Mouse (Mus musculus) small intestine, adult 2 months (tissue): ENCODE data around the gene Aurkb. TPM values are rescaled to one million over a fixed set of nuclear protein-coding genes. Genes with fewer than 3 reads are reported as not detected.

Source experiments
- H3K27ac ChIP-seq: fragments of 200-500 bp; 2 replicates; pipeline ENCODE4 v1.5.1; 2012; ENCODE audit warnings: low read depth, low read length, control low read depth, inconsistent platforms; ENCODE audit not compliant: insufficient read depth
- H3K27me3 ChIP-seq: fragments of 200-500 bp; 2 replicates; pipeline ENCODE4 v1.6.1; 2012; ENCODE audit warnings: mild to moderate bottlenecking, moderate library complexity, low read length, inconsistent platforms; ENCODE audit not compliant: control insufficient read depth, insufficient read depth
- H3K36me3 ChIP-seq: fragments of 200-500 bp; 2 replicates; pipeline ENCODE4 v1.6.1; 2012; ENCODE audit warnings: mild to moderate bottlenecking, low read length, control low read depth, inconsistent platforms; ENCODE audit not compliant: control insufficient read depth, insufficient read depth
- H3K4me1 ChIP-seq: fragments of 200-500 bp; 2 replicates; pipeline ENCODE4 v1.6.1; 2012; ENCODE audit warnings: low read length, inconsistent platforms, mixed read lengths; ENCODE audit not compliant: control insufficient read depth, insufficient read depth, insufficient read length
- H3K4me3 ChIP-seq: fragments of 200-500 bp; 2 replicates; pipeline ENCODE4 v1.5.1; 2012; ENCODE audit warnings: low read depth, mild to moderate bottlenecking, control low read depth, inconsistent platforms, low read length, moderate library complexity
- CTCF ChIP-seq: fragments of 200-500 bp; IDR thresholded peaks from 2 replicates; pipeline ENCODE4 v1.5.1; 2012; ENCODE audit warnings: low read depth, mild to moderate bottlenecking, control low read depth, inconsistent platforms, low read length, moderate library complexity, mixed read lengths; ENCODE audit not compliant: insufficient replicate concordance, insufficient read length; ENCODE audit errors: extremely low read depth
- POLR2A ChIP-seq: fragments of 200-500 bp; IDR thresholded peaks from 2 replicates; pipeline ENCODE4 v1.6.1; 2012; ENCODE audit warnings: low read depth, mild to moderate bottlenecking, control low read depth, inconsistent platforms, low read length, moderate library complexity
- whole genome bisulfite sequencing: fragments of 180-500 bp; shearing (Covaris S2); methylation state at CpG from one replicate; pipeline ENCODE4 v1.1.7; 2018; 5-methylcytosine and 5-hydroxymethylcytosine counted together
- polyA plus RNA-seq: library from polyadenylated mRNA; depleted of rRNA; stranded (reverse); fragments of >200 nt; gene quantifications from 2 replicates; pipeline ENCODE4 v1.2.3, GENCODE M21; 2012

The Aurkb gene
- polyA plus RNA-seq, 1 experiment = 30.8 TPM

- H3K4me1 ChIP-seq = peaks cover 9% of the 10 kb centered on the region; the same call in 1 of the 2 replicates
- peak overlapping the region; percentile 69 for H3K4me3 ChIP-seq
- under 1% methylated on average over 34 of the region's 34 CpGs for WGBS
- TF ChIP-seq CTCF = no peak
- no peak for TF ChIP-seq POLR2A
- H3K36me3 ChIP-seq = peaks cover 5% of the 10 kb centered on the region; the same call in 1 of the 2 replicates
- peak overlapping the region; percentile 5; the same call in 1 of the 2 replicates for H3K27ac ChIP-seq
- H3K27me3 ChIP-seq = no peaks in the 10 kb centered on the region
Observed at GRCm38 (mm10) chr11:69037231-69038061, 8.0 kb upstream of the Aurkb start.

- 83% methylated on average over 5 of the region's 5 CpGs for WGBS
- peaks cover 9% of the 10 kb centered on the region; the same call in 1 of the 2 replicates for H3K4me1 ChIP-seq
- H3K27me3 ChIP-seq = no peaks in the 10 kb centered on the region
Observed at GRCm38 (mm10) chr11:69038173-69038572, 7.3 kb upstream of the Aurkb start.

GRCm38 (mm10) chr11:69046395-69046774 lies 938 bp downstream of the Aurkb start:
- Histone ChIP-seq H3K4me1 (peaks cover 3% of the 10 kb centered on the region; the same call in 1 of the 2 replicates), H3K36me3 (peaks cover 6% of the 10 kb centered on the region; the same call in 1 of the 2 replicates), H3K27ac (no peak overlapping the region), H3K4me3 (peak overlapping the region; percentile 41), H3K27me3 (no peaks in the 10 kb centered on the region)
- WGBS = 7% methylated on average over 9 of the region's 9 CpGs
- TF ChIP-seq CTCF = no peak
- no peak for TF ChIP-seq POLR2A

More at GRCm38 (mm10) chr11:69038173-69038572, 7.3 kb upstream of the Aurkb start:
- H3K4me3 ChIP-seq = no peak overlapping the region
- peaks cover 2% of the 10 kb centered on the region; the same call in 1 of the 2 replicates for H3K36me3 ChIP-seq
- H3K27ac ChIP-seq = no peak overlapping the region
- TF ChIP-seq CTCF (no peak), POLR2A (no peak)

- H3K4me3 ChIP-seq = no peak overlapping the region
- H3K36me3 ChIP-seq = peaks cover 6% of the 10 kb centered on the region; the same call in 1 of the 2 replicates
- TF ChIP-seq POLR2A = no peak
- no peak for TF ChIP-seq CTCF
- H3K4me1 ChIP-seq = peaks cover 3% of the 10 kb centered on the region; the same call in 1 of the 2 replicates
- H3K27ac ChIP-seq = no peak overlapping the region
- H3K27me3 ChIP-seq = no peaks in the 10 kb centered on the region
- WGBS = 82% methylated on average over 12 of the region's 12 CpGs
Observed at GRCm38 (mm10) chr11:69047592-69047991, 2.1 kb downstream of the Aurkb start.

- Histone ChIP-seq H3K27me3 (no peaks in the 10 kb centered on the region), H3K27ac (no peak overlapping the region), H3K4me1 (peaks cover 3% of the 10 kb centered on the region; the same call in 1 of the 2 replicates), H3K36me3 (peaks cover 6% of the 10 kb centered on the region; the same call in 1 of the 2 replicates), H3K4me3 (no peak overlapping the region)
- WGBS = 88% methylated on average over 14 of the region's 14 CpGs
- TF ChIP-seq POLR2A (no peak), CTCF (no peak)
Observed at GRCm38 (mm10) chr11:69048151-69048550, 2.7 kb downstream of the Aurkb start.

GRCm38 (mm10) chr11:69050748-69051147 lies 5.3 kb downstream of the Aurkb start:
- Histone ChIP-seq H3K4me3 (no peak overlapping the region), H3K36me3 (peaks cover 6% of the 10 kb centered on the region; the same call in 1 of the 2 replicates), H3K4me1 (peaks cover 3% of the 10 kb centered on the region; the same call in 1 of the 2 replicates), H3K27ac (no peak overlapping the region), H3K27me3 (no peaks in the 10 kb centered on the region)
- 86% methylated on average over 8 of the region's 8 CpGs for WGBS
- TF ChIP-seq POLR2A = no peak
- no peak for TF ChIP-seq CTCF

- no peaks in the 10 kb centered on the region for H3K4me1 ChIP-seq
Observed at GRCm38 (mm10) chr11:69051771-69052170, 6.3 kb downstream of the Aurkb start.

More at GRCm38 (mm10) chr11:69051771-69052170, 6.3 kb downstream of the Aurkb start:
- Histone ChIP-seq H3K27me3 (no peaks in the 10 kb centered on the region), H3K27ac (no peak overlapping the region), H3K36me3 (peaks cover 6% of the 10 kb centered on the region; the same call in 1 of the 2 replicates), H3K4me3 (no peak overlapping the region)
- TF ChIP-seq CTCF = no peak
- WGBS = 86% methylated on average over 4 of the region's 4 CpGs
